Mouse (Mus musculus) heart, embryonic 14.5 days (tissue): ENCODE data around the gene Phox2b. TPM values are rescaled to one million over a fixed set of nuclear protein-coding genes. Genes with fewer than 3 reads are reported as not detected.

Experiments
- ATAC-seq: fragments of 200-750 bp; cut with Nextera tagmentation; 2 replicates; pipeline ENCODE4 v1.8.0; 2017; ENCODE audit warnings: low read depth, moderate TSS enrichment; ENCODE audit not compliant: insufficient number of reproducible peaks, insufficient read depth, low FRiP score
- H3K27ac ChIP-seq, 2 experiments: fragments of 200-500 bp in 1 of 2; fragments of 300-500 bp in 1 of 2; sonication (generic) in 1 of 2; replicated peaks in 1 of 2; 2 replicates each; pipeline ENCODE4 v1.5.1; 2012 to 2014; ENCODE audit warnings: low read depth in 2 of 2, low read length in 2 of 2, control low read depth in 1 of 2, mild to moderate bottlenecking in 1 of 2, mixed read lengths in 1 of 2; ENCODE audit not compliant: control insufficient read depth in 1 of 2, insufficient read depth in 1 of 2
- H3K27me3 ChIP-seq: fragments of 300-500 bp; sonication (generic); 2 replicates; pipeline ENCODE4 v1.6.1; 2014; ENCODE audit warnings: mild to moderate bottlenecking, low read length, control low read depth; ENCODE audit not compliant: control insufficient read depth, insufficient read depth
- H3K36me3 ChIP-seq: fragments of 300-500 bp; sonication (generic); 2 replicates; pipeline ENCODE4 v1.6.1; 2014; ENCODE audit warnings: mild to moderate bottlenecking, control low read depth, low read length, mixed read lengths; ENCODE audit not compliant: control insufficient read depth, insufficient read depth
- H3K4me1 ChIP-seq, 2 experiments: fragments of 200-500 bp in 1 of 2; fragments of 300-500 bp in 1 of 2; sonication (generic) in 1 of 2; 2 replicates each; pipeline ENCODE4 v1.6.1; 2012 to 2014; ENCODE audit warnings: low read length in 2 of 2, control low read depth in 1 of 2, mixed read lengths in 1 of 2; ENCODE audit not compliant: control insufficient read depth in 2 of 2, insufficient read depth in 2 of 2
- H3K4me2 ChIP-seq: fragments of 300-500 bp; sonication (generic); 2 replicates; pipeline ENCODE4 v1.6.1; 2014; ENCODE audit warnings: mild to moderate bottlenecking, low read length
- H3K4me3 ChIP-seq, 2 experiments: fragments of 200-500 bp in 1 of 2; fragments of 300-500 bp in 1 of 2; sonication (generic) in 1 of 2; 2 replicates each; pipeline ENCODE4 v1.5.1; 2012 to 2014; ENCODE audit warnings: low read length in 2 of 2, mild to moderate bottlenecking in 2 of 2, control low read depth in 1 of 2, low read depth in 1 of 2, moderate library complexity in 1 of 2; ENCODE audit not compliant: control insufficient read depth in 1 of 2, insufficient read depth in 1 of 2
- H3K9ac ChIP-seq: fragments of 300-500 bp; sonication (generic); 2 replicates; pipeline ENCODE4 v1.6.1; 2014; ENCODE audit warnings: mild to moderate bottlenecking, low read length
- H3K9me3 ChIP-seq: fragments of 300-500 bp; sonication (generic); 2 replicates; pipeline ENCODE4 v1.6.1; 2016; ENCODE audit warnings: low read length, control low read depth; ENCODE audit not compliant: control insufficient read depth
- WGBS: fragments of 180-500 bp; shearing (Covaris S2); extraction: QIAGEN DNeasy Blood & Tissue Kit; methylation state at CpG from one replicate; pipeline ENCODE4 v1.1.7; 2014; 5-methylcytosine and 5-hydroxymethylcytosine counted together
- polyA plus RNA-seq: library from polyadenylated mRNA; unstranded; fragments of >200 nt; fragmentation: Nextera tagmentation; extraction: Ambion mirVana; gene quantifications from 2 replicates; pipeline ENCODE4 v1.2.1, GENCODE M21; 2014

The Phox2b gene
- polyA plus RNA-seq, 1 experiment from 2014 or later: 0.89 TPM

GRCm38 (mm10) chr5:67103016-67103415 lies 3.9 kb upstream of the Phox2b start:
- H3K9me3 ChIP-seq: no peaks in the 10 kb centered on the region
- no peaks in the 10 kb centered on the region for H3K36me3 ChIP-seq
- WGBS: 12% methylated on average over 3 of the region's 3 CpGs
- H3K4me1 ChIP-seq: no peaks in the 10 kb centered on the region
- H3K27me3 ChIP-seq: peaks cover 86% of the 10 kb centered on the region
- H3K4me2 ChIP-seq: no peak overlapping the region
- no peak overlapping the region for H3K9ac ChIP-seq
- no peak overlapping the region for H3K4me3 ChIP-seq
- no peak overlapping the region for H3K27ac ChIP-seq
- ATAC-seq: no peak

- Histone ChIP-seq H3K9me3 (no peaks in the 10 kb centered on the region), H3K27me3 (peaks cover 93% of the 10 kb centered on the region), H3K27ac (no peak overlapping the region), H3K4me2 (no peak overlapping the region), H3K4me1 (no peaks in the 10 kb centered on the region), H3K9ac (no peak overlapping the region), H3K4me3 (no peak overlapping the region), H3K36me3 (no peaks in the 10 kb centered on the region)
- WGBS: 3% methylated on average over 28 of the region's 28 CpGs
- no peak for ATAC-seq
Measured at GRCm38 (mm10) chr5:67101793-67102600, 2.9 kb upstream of the Phox2b start.

GRCm38 (mm10) chr5:67101395-67101760 lies 2.3 kb upstream of the Phox2b start:
- H3K27ac ChIP-seq: no peak overlapping the region
- H3K4me2 ChIP-seq: no peak overlapping the region
- H3K27me3 ChIP-seq: peaks cover 90% of the 10 kb centered on the region
- peaks cover 0 to under 1% of the 10 kb centered on the region in 2 experiments; a peak in 2 of 4 replicates for H3K4me1 ChIP-seq
- no peaks in the 10 kb centered on the region for H3K9me3 ChIP-seq
- no peak for ATAC-seq
- H3K4me3 ChIP-seq: no peak overlapping the region
- H3K9ac ChIP-seq: no peak overlapping the region
- no peaks in the 10 kb centered on the region for H3K36me3 ChIP-seq
- 2% methylated on average over 9 of the region's 9 CpGs for WGBS

- Histone ChIP-seq H3K4me2 (no peak overlapping the region), H3K9ac (no peak overlapping the region), H3K27ac (no peak overlapping the region), H3K36me3 (no peaks in the 10 kb centered on the region), H3K4me3 (no peak overlapping the region), H3K9me3 (no peaks in the 10 kb centered on the region), H3K4me1 (peaks cover 0 to 6% of the 10 kb centered on the region in 2 experiments; a peak in 2 of 4 replicates), H3K27me3 (peaks cover 90% of the 10 kb centered on the region)
- no peak for ATAC-seq
- WGBS: 2% methylated on average over 34 of the region's 34 CpGs
Measured at GRCm38 (mm10) chr5:67100564-67101394, 1.7 kb upstream of the Phox2b start.

- no peak overlapping the region for H3K9ac ChIP-seq
- peaks cover 92% of the 10 kb centered on the region for H3K27me3 ChIP-seq
- H3K4me3 ChIP-seq: no peak overlapping the region
Measured at GRCm38 (mm10) chr5:67099393-67100271, 531 bp upstream of the Phox2b start.

GRCm38 (mm10) chr5:67098051-67098732 lies 909 bp downstream of the Phox2b start:
- ATAC-seq: no peak
- Histone ChIP-seq H3K27me3 (peaks cover 90% of the 10 kb centered on the region), H3K4me2 (no peak overlapping the region), H3K9ac (no peak overlapping the region), H3K9me3 (no peaks in the 10 kb centered on the region), H3K36me3 (no peaks in the 10 kb centered on the region), H3K4me3 (no peak overlapping the region), H3K4me1 (peaks cover 0 to 6% of the 10 kb centered on the region in 2 experiments; a peak in 2 of 4 replicates), H3K27ac (no peak overlapping the region)
- WGBS: 2% methylated on average over 23 of the region's 23 CpGs

More at GRCm38 (mm10) chr5:67099393-67100271, 531 bp upstream of the Phox2b start:
- H3K36me3 ChIP-seq: no peaks in the 10 kb centered on the region
- H3K9me3 ChIP-seq: no peaks in the 10 kb centered on the region
- no peak for ATAC-seq
- 2% methylated on average over 32 of the region's 32 CpGs for WGBS
- H3K4me2 ChIP-seq: no peak overlapping the region
- no peak overlapping the region for H3K27ac ChIP-seq
- H3K4me1 ChIP-seq: peaks cover 0 to 6% of the 10 kb centered on the region in 2 experiments; a peak in 2 of 4 replicates
